Mouse (Mus musculus) urinary bladder, postnatal 4 days (tissue): ENCODE results near the gene Masp1.

Source experiments
- DNase-seq, 2 experiments: peaks; one replicate each; pipeline ENCODE4 v3.0.0; 2021 to 2022; ENCODE audit warnings: low spot score in 2 of 2

The Masp1 gene

DNA sequence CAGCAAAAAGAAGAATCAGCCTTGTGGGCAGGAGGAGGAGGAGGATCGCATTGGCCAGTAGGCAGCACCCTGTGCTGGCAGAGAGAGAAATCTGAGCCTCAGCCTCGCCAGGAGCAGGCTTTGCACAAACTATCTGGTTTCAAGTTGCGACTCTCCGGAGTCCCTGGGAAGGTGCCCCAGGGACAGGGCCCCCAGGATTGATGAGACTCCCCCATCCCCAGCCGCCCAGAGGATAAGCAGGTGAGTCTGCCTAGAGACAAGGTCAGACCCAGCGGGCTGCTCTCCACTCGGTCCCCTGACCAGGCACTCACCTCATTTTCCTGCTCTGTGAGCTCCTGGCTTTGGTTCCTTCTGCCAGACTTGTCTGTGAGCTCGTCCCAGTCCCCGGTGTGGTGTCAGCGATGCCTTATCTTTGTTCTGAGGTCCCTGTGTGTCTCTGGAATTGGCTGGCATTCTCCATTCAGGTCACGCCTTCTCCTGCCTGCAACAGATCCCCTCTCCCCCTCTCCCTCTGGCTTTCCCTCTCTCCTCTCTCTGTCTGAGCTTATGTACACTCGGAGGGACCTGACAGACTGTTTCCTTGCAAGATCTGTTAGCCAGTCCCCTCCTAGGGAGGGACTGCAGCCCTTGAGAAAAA lies at the start of gene Masp1, which contains the start of gene Rtp4:
TSS of gene Masp1 (minus strand) at position 581 of the 637 bp plus-strand sequence.
TSS of gene Rtp4 (plus strand) at position 57 of the 637 bp plus-strand sequence.
- no peak for DNase-seq

DNA sequence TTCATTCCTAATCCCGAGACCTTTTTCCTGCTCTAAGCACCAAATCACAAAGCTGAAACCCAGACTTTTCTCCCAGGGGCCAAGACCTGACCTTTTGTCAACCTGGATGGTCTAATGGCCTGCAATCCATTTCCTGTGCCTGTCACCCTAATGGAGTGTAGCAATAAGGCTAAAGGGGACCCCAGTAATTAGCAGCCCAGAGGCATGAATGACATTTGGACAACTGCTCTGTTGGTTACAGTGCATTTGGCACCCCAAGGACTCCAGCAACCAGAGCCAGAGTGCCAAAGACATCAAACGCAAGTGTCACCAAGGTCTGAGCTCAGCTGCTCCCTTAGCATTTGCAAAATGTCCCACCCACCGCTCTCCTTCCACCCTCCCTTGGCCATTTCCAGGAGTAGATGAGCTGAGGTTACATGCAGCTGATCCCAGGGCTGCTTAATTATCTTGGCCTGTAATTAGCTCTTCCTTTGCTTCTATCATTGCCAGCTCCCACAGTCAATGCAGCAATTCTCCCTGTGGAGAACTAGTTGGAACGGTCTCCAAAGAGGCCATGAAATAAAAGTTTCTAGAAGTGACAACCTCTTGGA lies 47.8 kb upstream of the Masp1 start:
- no peak for DNase-seq

DNA sequence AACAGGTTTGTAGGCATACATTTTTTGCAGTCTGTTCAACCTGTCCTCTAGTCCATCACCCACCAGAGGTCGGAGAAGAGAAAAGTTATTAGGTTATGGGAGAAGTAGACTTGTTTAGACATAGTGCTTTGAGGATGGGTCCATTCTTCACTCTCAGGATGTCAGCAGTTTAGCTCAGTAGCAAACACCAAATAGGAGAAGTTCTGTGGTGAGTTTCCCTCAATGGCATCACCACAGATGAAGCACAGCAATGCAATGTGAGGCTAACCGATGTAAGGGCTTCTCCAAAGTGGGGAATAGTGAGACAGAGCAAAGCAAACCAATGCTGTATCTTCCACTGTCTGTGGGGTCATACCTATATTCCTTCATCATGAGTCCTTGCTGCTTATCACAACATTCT lies 37.1 kb upstream of the Masp1 start:
- DNase-seq, result no peak

DNA sequence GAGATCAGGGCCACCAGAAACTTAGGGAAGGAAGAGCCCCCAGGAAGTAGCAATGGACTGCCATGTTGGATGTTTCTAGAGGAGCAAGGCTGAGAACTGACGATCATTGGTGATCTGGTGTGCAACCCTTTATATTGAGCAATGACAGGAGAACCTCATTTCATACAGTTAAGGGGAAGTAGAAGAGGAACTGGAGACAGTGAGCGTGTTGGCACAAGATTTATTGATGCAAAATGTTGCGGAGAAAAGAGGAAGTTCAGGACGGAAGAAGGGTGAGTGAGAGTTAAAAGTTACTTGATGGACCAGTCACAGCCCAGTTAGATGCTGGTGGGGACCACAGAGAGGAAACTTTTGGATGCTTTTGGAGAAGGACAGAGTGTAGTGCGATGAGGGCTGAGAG lies 36.6 kb upstream of the Masp1 start:
- no peak for DNase-seq

DNA sequence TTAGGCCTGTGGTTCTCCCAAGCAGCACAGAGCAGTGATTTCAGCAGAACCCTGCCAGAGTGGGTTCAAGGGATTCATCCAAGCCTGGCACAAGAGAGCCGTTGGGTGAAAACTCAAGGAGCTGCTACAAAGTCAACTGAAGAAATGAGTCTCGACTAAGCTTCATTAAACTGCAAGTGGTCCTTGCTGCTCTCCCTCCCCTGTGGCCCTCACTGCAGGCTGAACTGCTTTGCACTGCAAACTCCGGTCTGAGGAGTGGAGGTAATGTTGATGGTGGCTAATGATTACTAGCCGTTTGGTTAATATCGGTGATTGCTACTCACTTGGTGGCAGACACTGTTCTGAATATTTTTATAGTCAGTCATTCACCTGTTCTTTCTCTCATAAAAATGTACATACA lies 34.1 kb upstream of the Masp1 start:
- DNase-seq, result no peak

DNA sequence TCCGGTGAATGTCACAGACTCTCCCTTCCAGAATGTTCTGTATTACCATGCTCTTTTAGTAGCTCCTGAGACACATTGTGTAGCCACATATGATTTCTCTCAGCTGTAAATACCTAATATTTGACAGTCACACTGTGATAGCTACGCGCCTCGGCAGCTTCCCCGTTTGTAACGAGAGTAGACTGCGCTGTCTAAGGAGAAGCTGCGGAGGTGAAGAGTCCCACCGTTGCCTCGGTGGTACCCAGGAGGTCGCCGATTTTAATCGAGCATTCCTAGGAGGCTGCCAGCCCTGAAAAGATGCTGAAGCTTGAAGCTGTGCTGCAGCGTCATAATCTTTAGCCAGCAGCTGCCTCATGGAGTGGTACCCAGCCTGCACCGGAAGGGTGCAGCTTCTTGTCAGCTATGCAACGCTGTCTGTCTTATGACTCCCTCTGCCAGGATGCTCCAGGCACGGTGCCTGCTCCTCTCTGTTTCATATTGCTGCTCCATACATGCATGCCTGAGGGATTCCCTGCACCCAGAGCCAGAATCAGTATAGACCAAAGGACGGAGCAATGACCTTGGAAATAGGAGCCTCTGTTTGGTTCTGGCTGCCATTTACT lies 30.5 kb upstream of the Masp1 start:
- DNase-seq, result no peak

DNA sequence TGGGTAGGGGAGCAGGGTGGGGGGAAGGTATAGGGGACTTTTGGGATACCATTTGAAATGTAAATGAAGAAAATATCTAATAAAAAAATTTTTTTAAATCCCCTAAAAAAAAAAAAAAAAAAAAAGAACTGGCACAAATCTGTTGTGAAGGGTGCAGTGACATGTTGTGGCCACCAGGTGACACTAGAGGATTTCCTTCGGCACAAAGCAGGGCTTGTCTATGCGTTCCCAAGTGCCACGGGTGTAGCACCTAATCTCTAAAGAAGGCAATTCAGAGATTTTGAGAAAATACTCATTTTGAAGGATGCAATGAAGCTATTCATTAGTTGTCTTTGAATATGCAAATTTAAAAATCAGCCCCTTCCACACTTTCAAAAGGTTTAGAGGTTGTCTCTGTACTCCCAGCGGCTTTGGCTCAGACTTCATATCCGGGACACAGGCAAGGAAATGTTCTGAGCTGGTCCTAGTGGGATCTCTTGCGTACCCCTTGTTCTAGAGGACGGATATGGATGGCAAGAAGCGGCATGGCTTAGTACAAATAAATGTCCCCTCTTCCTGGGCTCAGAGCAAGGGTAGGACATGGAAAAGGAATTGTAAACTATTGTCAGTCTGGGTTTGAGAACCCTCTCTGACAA lies 29.8 kb upstream of the Masp1 start:
- DNase-seq, result no peak

DNA sequence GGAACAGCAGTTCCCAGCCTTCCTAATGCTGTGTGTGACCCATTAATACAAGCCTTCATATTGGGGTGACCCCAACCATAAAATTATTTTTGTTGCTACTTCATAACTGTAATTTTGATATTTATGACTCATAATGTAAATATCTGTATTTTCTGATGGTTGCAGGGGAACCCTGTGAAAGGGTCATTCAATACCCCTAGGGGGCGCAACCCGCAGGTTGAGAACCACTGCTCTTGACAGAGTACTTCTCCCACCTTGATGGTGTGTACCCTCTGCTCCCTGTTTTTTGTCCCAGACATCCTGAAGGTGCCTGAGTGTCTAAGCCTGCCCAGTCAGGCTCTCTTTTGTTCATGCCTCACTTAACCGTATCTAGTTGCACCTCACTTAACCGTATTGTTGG lies 27.2 kb upstream of the Masp1 start:
- DNase-seq, result no peak

DNA sequence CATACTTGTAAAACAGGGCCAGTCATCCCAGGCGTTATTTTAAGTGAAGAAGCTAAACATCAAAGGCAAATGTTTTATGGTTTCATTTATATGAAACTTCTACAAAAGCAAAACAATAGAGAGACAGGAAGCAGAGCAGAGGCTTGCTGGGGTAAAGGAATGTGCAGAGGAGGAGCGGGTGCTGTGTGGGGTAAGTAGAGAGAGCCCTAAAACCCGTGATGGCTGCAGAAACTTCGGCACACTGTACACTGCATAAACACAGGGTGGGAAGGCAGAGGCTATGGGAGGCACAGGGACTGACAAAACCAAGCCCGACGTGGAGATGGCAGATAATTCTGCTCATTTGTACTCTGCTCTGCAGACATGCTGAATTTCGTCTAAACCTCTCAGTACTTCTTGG lies 23.7 kb upstream of the Masp1 start:
- no peak for DNase-seq

DNA sequence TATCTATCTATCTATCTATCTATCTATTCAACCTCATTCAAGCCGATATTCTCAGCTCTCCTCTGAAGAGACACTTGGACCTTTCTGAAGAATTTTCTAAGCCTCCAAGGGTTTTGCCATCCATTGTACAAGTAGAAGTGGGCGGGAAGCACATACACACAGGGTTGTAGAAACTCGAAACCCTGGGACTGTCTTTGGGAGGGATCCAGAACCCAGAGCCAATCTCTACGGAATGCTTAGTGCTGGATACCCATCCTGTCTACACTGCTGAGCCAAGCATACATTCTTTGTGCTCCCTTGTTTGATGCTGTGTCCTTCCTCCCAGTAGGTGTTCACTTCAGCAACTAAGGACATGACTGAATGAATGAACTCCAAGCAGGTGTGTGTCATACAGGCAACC lies 22.3 kb upstream of the Masp1 start:
- no peak for DNase-seq

DNA sequence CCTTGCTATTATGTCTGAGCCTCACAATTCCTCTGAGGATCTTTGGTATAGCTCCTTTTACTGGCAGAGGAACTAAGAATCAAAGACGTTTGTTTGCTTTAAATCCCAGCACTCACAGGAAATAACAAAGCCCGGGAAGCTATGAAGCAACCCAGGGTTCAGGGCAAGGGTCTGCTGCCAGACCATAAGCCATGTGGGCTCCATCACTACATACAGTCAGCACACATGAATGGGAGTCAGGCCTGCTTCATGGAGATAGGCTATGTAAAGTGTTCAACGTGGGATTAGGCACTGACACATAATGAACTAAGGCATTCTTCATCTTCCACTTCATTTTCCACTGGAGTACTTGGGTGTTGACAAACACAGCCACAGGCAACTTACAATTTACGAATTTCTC lies 20.4 kb upstream of the Masp1 start:
- DNase-seq, result no peak

DNA sequence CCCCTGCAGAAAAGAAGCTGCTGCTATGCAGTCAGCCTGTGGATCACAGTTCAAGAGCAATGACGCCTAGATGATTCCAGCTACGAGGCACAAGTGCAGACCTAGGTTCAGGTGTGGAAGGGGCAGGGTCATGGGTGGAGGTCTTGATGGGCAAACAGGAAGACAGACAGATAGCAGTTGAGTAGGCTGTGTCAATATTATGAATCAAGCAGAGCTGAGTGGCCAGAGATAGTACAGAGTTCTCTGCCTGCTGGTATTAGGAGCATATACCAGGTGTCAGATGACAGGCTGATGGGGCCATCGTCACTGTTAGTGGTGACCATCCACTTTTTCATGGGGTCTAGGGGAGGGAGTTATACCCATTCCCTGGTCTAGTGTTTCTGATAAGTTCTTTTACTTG lies 13.1 kb upstream of the Masp1 start:
- no peak for DNase-seq

DNA sequence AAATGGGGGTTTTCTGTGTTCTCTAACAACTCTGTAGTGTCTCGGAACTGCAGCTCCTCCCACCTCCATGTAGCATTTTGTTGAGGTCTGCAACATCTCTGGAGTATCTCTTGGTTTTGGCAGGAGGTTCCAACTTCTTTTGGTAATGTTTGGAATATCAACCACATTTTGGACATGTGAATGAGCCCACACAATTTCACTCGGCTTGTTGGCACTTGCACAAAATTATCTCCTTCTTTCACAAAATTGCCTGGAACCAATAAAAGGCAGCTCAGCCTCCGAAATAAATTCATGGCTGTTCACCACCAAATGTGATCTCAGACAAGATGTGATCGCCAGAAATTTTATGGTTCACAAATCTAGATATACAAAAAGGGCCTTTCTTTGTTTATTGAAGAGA lies 8.6 kb upstream of the Masp1 start:
- DNase-seq, result no peak

DNA sequence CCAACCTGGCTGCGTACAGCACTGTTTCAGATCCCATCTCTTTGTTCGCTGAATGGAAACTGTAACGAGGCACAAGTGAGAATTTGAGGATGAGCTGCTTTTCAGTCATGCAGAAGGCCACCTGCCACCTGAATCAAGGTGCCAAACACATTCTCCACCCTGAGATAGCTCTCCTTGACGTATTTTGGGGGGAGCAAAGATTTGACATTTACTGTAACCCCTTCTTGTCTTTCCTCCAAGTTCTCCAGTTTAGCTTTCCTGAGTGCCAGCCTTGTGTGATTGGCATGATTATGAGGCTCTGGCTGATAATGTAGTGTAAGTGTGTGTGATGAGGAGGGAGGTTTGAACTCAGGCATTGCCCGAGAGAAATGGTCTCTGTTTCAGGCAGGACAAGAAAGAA lies 1.5 kb upstream of the Masp1 start:
- DNase-seq, result no peak

DNA sequence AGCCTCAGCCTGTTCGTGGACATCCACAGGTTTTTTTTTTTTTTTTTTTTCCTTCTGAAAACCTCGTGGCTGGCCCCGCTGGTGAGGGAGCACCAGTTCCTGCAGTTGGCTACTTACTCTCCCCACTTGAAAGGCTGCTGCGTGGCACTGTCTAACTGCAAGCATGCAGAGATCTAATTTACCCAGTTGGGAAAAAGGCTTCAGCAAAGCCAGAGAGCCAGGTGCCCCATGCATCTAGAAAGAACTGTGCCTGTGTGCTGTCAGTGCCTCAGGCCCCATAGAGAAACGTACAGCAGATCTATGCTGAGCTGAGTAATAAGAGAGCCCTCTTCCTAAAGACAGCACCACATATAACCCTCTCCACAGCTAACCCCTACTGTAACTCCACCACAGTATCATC lies 477 bp upstream of the Masp1 start:
- no peak for DNase-seq

DNA sequence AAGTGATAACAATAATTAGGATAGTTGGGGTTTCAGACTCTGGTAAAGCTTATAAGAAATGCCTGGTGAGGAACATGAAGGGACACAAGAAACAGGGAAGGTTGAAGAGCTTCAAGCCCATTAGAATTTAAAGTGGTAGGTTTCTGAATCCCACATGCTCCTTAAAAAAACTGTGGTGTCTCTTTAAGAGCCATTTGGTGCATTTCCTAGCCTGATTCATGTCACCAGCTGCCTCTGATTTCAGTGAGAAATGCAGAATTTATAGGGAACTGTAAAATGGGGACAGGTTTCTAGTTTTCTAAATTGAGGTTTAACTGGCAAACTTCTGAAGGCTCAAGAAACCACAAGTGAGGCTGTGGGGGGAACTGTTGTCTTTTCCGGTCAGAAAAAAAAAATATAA lies 844 bp downstream of the Masp1 start:
- DNase-seq, result no peak

DNA sequence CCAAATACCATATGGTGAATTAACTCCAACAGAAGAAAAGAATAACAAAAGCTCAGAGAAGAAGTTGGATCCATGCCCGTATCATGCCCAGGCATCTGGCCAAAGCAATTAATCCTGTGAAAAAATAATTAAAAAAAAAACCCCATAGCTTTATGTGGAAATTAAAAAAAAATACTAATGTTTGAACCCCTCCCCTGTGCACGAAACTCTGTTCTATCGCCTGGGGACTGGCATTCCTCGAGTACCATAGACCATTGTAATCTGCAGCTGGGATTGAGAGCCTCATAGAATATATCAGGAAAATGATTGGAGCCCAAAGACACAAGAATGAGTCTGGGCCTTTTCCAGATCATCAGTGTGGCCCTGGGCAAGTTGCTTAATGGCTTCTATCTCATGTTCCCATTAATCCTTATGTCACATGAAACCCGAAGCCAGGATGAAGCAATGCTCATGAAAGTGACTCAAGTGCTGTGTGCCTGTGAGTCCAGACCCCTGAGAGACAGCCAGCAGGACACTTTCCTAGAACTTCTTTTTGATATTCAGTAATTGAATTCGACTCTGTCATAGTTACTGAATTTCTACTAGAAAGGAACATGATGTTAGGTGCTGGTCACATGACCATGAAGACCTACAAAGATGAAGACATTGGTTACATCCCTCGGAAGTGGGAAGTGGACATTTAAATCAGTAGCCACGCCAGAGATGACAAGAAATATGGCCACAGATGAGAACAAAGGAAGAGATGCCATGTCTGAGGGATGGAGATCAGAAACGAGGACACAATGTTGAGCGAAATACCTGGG lies 1.8 kb downstream of the Masp1 start:
- DNase-seq, result no peak

DNA sequence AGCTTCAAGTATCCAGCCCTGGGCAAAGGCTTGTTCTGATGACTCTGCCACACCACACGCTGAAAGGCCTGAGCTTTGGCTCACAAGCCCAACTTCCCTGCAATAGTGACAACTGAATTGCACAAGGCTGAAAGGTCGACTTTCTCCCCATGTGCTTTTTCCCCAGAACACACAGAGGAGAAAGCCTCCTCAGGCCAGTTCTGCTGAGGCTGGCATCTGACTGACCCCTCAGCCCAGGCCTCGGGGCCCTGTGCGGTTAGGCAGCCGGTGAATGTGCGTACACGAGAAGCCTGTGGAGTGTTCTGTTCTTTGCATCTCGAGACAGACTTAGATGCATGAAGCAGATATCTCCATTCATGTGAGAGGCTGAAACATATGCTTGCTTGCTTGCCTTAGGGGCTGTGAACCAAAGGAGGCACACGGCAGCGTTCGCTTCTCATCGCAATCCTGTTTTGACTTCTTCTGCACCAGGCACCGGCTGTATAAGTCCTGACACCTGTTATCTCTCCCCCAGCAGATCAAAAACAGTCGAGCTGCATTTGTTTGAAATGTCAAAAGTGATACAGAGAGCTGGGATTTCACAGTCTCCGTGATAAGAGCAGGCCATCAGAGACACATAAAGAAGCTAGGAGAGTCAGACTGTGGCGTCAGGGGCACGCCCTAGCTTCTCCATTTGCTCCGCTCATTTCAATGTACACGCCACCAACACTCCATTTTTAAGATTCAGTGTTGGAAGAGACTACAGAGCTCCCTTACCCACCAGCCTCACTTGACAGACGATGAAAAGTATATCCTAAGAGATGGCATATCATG lies 2.7 kb downstream of the Masp1 start:
- no peak for DNase-seq

DNA sequence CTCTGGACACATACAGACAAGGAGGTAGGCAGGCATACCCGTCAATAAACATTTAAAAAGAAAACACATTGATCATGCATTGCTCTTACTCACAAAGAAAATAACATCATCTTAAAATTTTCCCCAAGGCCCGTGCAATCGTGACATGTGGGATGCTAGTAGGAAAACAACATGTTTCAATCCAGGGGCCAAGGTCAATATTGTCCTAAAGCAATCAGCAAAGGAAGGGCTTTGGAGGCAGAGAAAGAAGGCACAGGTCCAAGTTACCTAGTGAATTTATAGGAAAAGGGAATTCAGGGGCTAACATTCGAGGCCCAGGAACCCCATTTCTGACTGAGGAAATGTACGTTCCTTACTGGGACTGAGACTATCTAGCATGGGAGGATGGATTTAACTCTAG lies 3.4 kb downstream of the Masp1 start:
- DNase-seq, result no peak

DNA sequence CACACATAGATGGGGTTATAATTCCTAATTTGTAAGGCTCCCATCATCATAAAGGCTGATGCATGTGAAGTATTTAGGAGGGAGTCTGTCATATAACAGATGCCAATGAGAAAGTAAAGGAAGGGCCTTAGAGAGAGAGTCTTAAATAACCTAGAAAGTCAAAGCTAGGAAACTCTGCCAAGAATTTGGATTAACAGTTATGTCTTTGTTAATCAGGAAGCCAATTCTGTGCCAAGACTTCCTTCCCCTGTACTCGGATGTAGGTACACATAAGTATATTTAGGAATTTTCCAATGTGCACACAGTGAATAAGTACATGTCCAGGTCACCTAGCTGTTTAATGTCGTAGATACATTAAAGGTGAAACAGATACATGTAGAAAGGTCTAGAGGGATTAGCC lies 4.0 kb downstream of the Masp1 start:
- DNase-seq, result no peak

DNA sequence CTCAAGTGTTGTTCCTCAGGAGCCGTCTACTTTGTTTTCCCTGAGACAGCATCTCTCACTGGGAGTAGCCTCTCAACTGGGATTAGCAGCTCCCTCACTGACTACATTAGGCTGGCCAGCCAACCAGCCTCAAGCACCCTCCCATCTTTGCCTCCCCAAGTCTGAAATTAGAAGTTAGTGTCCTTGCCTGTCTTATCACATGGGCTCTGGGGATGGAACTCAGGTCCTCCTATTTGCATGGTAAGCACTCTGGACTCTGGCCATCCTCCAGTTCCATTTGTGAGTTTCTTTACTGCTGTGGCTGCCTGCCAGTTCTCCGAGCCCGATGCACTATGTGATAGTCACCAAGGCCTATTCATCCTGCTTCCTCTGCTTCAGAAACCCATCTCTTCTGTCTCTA lies 4.8 kb downstream of the Masp1 start:
- peak in 1 of 2 experiments; percentile 42 for DNase-seq
